Mouse (Mus musculus) liver, embryonic 13.5 days (tissue): ENCODE measurements around the gene Map3k5. TPM values are rescaled to one million over a fixed set of nuclear protein-coding genes. Genes with fewer than 3 reads are reported as not detected.

Source experiments
- ATAC-seq: fragments of 200-750 bp; cut with Nextera tagmentation; 2 replicates; pipeline ENCODE4 v1.8.0; 2017; ENCODE audit warnings: low read depth, mild to moderate bottlenecking, moderate number of reproducible peaks, moderate library complexity
- DNase-seq: peaks from one replicate; pipeline ENCODE4 v3.0.0; 2022
- H3K27ac ChIP-seq: fragments of 300-500 bp; sonication (generic); 2 replicates; pipeline ENCODE4 v1.5.1; 2015; ENCODE audit warnings: moderate library complexity, mild to moderate bottlenecking, inconsistent platforms
- H3K27me3 ChIP-seq: fragments of 300-500 bp; sonication (generic); 2 replicates; pipeline ENCODE4 v1.6.1; 2015; ENCODE audit warnings: mild to moderate bottlenecking, inconsistent platforms
- H3K36me3 ChIP-seq: fragments of 300-500 bp; sonication (generic); 2 replicates; pipeline ENCODE4 v1.6.1; 2015; ENCODE audit warnings: mild to moderate bottlenecking, inconsistent platforms
- H3K4me1 ChIP-seq: fragments of 300-500 bp; sonication (generic); replicated peaks from 2 replicates; pipeline ENCODE4 v1.6.1; 2015; ENCODE audit warnings: inconsistent platforms
- H3K4me2 ChIP-seq: fragments of 300-500 bp; sonication (generic); 2 replicates; pipeline ENCODE4 v1.6.1; 2015; ENCODE audit warnings: inconsistent platforms, mild to moderate bottlenecking, moderate library complexity
- H3K4me3 ChIP-seq: fragments of 300-500 bp; sonication (generic); replicated peaks from 2 replicates; pipeline ENCODE4 v1.5.1; 2015; ENCODE audit warnings: mild to moderate bottlenecking, inconsistent platforms
- H3K9ac ChIP-seq: fragments of 300-500 bp; sonication (generic); 2 replicates; pipeline ENCODE4 v1.6.1; 2015; ENCODE audit warnings: mild to moderate bottlenecking, inconsistent platforms
- H3K9me3 ChIP-seq: fragments of 300-500 bp; sonication (generic); replicated peaks from 2 replicates; pipeline ENCODE4 v1.6.1; 2016; ENCODE audit warnings: inconsistent platforms
- WGBS: fragments of 180-500 bp; shearing (Covaris S2); methylation state at CpG from one replicate; pipeline ENCODE4 v1.1.7; 2015; ENCODE audit not compliant: insufficient replicate concordance; 5-methylcytosine and 5-hydroxymethylcytosine counted together
- polyA plus RNA-seq: library from polyadenylated mRNA; unstranded; fragments of >200 nt; fragmentation: Nextera tagmentation; extraction: Ambion mirVana; gene quantifications from 2 replicates; pipeline ENCODE4 v1.2.1, GENCODE M21; 2015

The Map3k5 gene
- polyA plus RNA-seq, 1 experiment from 2014 or later, result 0.78 TPM

GRCm38 (mm10) chr10:20036846-20037245 is 102.6 kb downstream of the Map3k5 start:
- ATAC-seq (no peak), DNase-seq (no peak)
- no peak overlapping the region for H3K4me2 ChIP-seq
- H3K9ac ChIP-seq, result no peak overlapping the region
- 0 out of 2 replicates have a peak, but pooled peaks cover 2% of the 10 kb centered on the region for H3K4me1 ChIP-seq
- no peak overlapping the region for H3K27ac ChIP-seq
- H3K4me3 ChIP-seq, result no peak overlapping the region
- no peaks in the 10 kb centered on the region for H3K9me3 ChIP-seq
- H3K36me3 ChIP-seq, result 0 out of 2 replicates have a peak, but pooled peaks cover 4% of the 10 kb centered on the region
- H3K27me3 ChIP-seq, result no peaks in the 10 kb centered on the region
- WGBS, result 21% methylated on average over 7 of the region's 7 CpGs

DNA sequence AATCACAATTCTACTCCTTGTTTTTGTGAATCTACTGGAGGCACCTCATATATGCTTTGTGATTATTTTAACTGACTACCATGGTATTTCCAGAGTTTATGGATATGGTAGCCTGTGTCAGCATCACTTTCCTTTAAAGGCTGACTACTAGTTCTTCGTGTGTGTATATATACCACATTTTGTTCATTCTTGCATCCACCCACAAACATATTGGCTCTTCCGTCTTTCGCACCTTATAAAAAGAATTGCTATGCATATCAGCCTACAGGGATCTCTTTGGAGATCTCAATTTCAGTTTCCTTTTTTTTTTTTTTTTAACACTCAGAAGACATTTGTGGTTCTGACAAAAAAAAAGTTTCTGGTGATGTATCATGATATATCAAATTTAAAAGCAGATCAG is 105.3 kb downstream of the Map3k5 start:
- Histone ChIP-seq H3K9ac (no peak overlapping the region), H3K4me1 (0 out of 2 replicates have a peak, but pooled peaks cover 2% of the 10 kb centered on the region), H3K27me3 (no peaks in the 10 kb centered on the region), H3K9me3 (no peaks in the 10 kb centered on the region), H3K4me2 (no peak overlapping the region), H3K27ac (no peak overlapping the region), H3K4me3 (no peak overlapping the region), H3K36me3 (no peaks in the 10 kb centered on the region)
- DNase-seq (no peak), ATAC-seq (no peak)
- WGBS, result 86% methylated on average over 3 of the region's 3 CpGs

DNA sequence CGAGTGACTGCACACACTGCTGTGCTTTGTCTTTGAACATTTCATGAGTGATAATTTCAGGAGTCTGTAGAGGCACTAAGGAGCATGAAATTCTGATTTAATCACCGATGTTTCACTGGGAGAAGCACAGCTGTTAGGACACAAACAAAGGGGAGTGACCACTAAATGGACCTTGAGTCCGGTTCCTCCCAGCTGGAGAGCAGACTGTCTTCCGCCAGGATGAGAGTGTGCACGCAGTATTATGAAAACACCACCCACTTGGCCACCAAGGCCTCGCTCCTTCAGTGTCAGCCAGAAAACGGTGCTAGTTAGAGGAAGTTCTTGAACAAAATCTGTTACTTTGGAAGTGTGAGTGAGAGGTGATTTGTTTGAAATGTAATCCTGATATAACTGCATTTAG is 105.8 kb downstream of the Map3k5 start:
- 57% methylated on average over 7 of the region's 7 CpGs for WGBS
- H3K9ac ChIP-seq, result no peak overlapping the region
- H3K9me3 ChIP-seq, result no peaks in the 10 kb centered on the region
- H3K36me3 ChIP-seq, result no peaks in the 10 kb centered on the region
- no peak overlapping the region for H3K4me3 ChIP-seq
- 0 out of 2 replicates have a peak, but pooled peaks cover 2% of the 10 kb centered on the region for H3K4me1 ChIP-seq
- H3K27ac ChIP-seq, result no peak overlapping the region
- ATAC-seq (no peak), DNase-seq (no peak)
- H3K27me3 ChIP-seq, result no peaks in the 10 kb centered on the region
- no peak overlapping the region for H3K4me2 ChIP-seq

GRCm38 (mm10) chr10:20040677-20041076 is 106.4 kb downstream of the Map3k5 start:
- no peak overlapping the region for H3K9ac ChIP-seq
- H3K27me3 ChIP-seq, result no peaks in the 10 kb centered on the region
- H3K4me3 ChIP-seq, result no peak overlapping the region
- DNase-seq (no peak), ATAC-seq (no peak)
- H3K4me1 ChIP-seq, result 0 out of 2 replicates have a peak, but pooled peaks cover 2% of the 10 kb centered on the region
- no peaks in the 10 kb centered on the region for H3K9me3 ChIP-seq
- 33% methylated on average over 4 of the region's 4 CpGs for WGBS
- H3K4me2 ChIP-seq, result no peak overlapping the region
- no peak overlapping the region for H3K27ac ChIP-seq
- no peaks in the 10 kb centered on the region for H3K36me3 ChIP-seq

DNA sequence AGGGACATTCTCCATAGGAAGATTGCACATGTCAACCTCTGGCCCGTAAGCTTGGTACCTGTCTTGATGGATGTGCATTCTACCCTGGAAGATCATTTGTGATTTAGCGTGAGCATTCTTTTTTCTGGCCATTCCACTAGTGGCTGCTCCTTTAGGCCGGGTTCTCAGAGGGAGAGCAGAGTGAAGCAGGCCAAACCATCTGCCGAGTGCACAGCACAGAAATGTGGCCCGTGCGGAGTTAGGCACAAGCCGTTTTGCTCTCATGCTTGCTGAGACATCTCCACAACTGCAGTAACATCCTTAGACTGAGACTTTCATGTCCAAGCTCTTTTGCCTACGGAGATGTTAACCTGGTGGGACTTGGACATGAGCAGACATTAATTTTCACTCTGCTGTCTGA is 107.8 kb downstream of the Map3k5 start:
- DNase-seq, result no peak
- no peak overlapping the region for H3K27ac ChIP-seq
- no peaks in the 10 kb centered on the region for H3K9me3 ChIP-seq
- no peak overlapping the region for H3K4me3 ChIP-seq
- H3K4me2 ChIP-seq, result no peak overlapping the region
- H3K4me1 ChIP-seq, result 0 out of 2 replicates have a peak, but pooled peaks cover 2% of the 10 kb centered on the region
- H3K27me3 ChIP-seq, result no peaks in the 10 kb centered on the region
- WGBS, result 82% methylated on average over 8 of the region's 8 CpGs
- H3K9ac ChIP-seq, result no peak overlapping the region
- no peak for ATAC-seq
- H3K36me3 ChIP-seq, result no peaks in the 10 kb centered on the region

DNA sequence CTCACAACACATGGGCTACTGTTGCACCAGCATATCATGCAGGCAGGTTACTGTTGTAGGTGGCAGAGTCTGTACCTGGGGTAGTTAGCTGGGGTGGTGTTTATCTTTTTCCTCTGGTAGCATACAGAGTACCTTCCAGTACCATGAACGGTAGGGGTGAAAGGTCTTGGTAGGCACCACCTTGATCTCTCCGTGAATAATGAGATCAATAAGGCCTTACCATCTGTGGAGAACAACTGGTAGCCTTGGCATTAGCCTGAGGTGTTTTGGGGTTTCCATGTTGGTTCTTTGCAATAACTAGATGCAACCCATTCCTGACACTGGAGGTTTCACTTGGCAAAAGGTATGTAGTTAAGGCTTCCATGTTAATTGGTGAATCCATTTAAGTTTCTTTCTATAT is 109.8 kb downstream of the Map3k5 start:
- DNase-seq (no peak), ATAC-seq (no peak)
- WGBS, result 55% methylated on average over 2 of the region's 2 CpGs

DNA sequence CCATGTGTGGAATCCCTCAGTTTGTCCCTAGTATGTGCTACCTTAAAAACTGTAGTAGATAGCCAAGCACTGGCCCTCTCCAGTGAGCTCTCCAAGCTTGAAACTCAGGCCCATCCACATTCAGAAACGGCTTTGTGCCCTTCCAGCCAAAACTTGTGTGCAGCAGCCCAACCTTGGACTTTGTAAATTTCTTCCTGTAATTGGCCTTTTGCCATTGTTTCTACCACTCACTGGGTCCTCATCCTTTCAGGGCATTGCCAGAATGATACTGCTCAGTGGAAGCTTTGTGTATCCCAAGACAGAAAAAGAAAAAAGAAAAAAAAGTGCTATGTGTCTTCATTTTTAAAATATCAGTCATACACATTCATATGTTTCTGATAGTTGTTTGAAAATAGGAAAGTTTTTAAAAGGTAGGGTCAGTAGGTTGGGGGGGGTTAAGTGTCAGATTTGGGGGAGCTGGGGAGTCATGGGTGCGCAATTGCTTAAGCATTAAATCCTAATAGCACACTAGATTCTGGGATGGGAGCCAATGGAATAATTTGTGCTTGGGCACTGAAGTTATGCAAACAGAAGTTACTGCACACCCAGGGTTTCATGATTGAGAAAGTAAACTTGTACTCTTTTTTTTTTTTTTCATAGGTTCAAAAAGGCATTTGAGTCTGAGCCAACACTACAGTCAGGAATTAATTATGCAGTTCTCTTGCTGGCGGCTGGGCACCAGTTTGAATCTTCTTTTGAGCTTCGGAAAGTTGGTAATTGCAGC is 111.6 kb downstream of the Map3k5 start:
- H3K27ac ChIP-seq, result peak overlapping the region; percentile 5; the same call in 1 of the 2 replicates
- ATAC-seq, result no peak
- no peaks in the 10 kb centered on the region for H3K9me3 ChIP-seq
- no peak overlapping the region for H3K9ac ChIP-seq
- 55% methylated on average over 4 of the region's 4 CpGs for WGBS
- H3K4me1 ChIP-seq, result no peaks in the 10 kb centered on the region
- no peaks in the 10 kb centered on the region for H3K27me3 ChIP-seq
- no peaks in the 10 kb centered on the region for H3K36me3 ChIP-seq
- no peak overlapping the region for H3K4me3 ChIP-seq
- H3K4me2 ChIP-seq, result no peak overlapping the region
- no peak for DNase-seq

More for the DNA sequence above, 109.8 kb downstream of the Map3k5 start:
- H3K4me2 ChIP-seq, result no peak overlapping the region
- H3K4me1 ChIP-seq, result no peaks in the 10 kb centered on the region
- H3K27me3 ChIP-seq, result no peaks in the 10 kb centered on the region
- H3K9me3 ChIP-seq, result no peaks in the 10 kb centered on the region
- H3K9ac ChIP-seq, result no peak overlapping the region
- no peak overlapping the region for H3K27ac ChIP-seq
- no peaks in the 10 kb centered on the region for H3K36me3 ChIP-seq
- H3K4me3 ChIP-seq, result no peak overlapping the region

GRCm38 (mm10) chr10:20056859-20057644 is 122.8 kb downstream of the Map3k5 start:
- Histone ChIP-seq H3K4me1 (no peaks in the 10 kb centered on the region), H3K4me3 (no peak overlapping the region), H3K4me2 (no peak overlapping the region), H3K36me3 (no peaks in the 10 kb centered on the region), H3K9me3 (no peaks in the 10 kb centered on the region), H3K9ac (no peak overlapping the region), H3K27ac (no peak overlapping the region), H3K27me3 (no peaks in the 10 kb centered on the region)
- WGBS, result 76% methylated on average over 14 of the region's 14 CpGs
- DNase-seq, result no peak
- ATAC-seq, result no peak

- DNase-seq (no peak), ATAC-seq (no peak)
- Histone ChIP-seq H3K36me3 (no peaks in the 10 kb centered on the region), H3K4me3 (no peak overlapping the region), H3K27ac (no peak overlapping the region), H3K9ac (no peak overlapping the region), H3K9me3 (no peaks in the 10 kb centered on the region), H3K4me1 (no peaks in the 10 kb centered on the region), H3K4me2 (no peak overlapping the region), H3K27me3 (no peaks in the 10 kb centered on the region)
- WGBS, result 72% methylated on average over 10 of the region's 10 CpGs
These were observed 123.8 kb downstream of the Map3k5 start for GRCm38 (mm10) chr10:20058031-20058430.

DNA sequence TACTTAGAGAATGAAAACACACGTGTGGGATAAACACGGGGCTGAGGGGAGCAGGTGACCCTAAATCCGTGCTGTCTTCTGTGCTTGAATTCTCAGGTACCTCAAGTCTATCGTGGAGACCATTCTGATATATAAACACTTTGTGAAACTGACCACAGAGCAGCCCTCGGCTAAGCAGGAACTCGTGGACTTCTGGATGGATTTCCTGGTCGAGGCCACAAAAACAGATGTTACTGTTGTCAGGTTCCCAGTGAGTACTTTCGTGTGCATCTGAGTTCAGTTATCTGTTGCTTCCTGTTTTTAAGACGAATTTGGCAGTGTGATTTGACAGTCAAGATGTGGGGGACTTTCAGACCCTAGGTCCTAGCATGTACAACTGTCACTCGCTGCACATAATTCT is 124.6 kb downstream of the Map3k5 start:
- 24% methylated on average over 10 of the region's 10 CpGs for WGBS
- H3K9me3 ChIP-seq, result no peaks in the 10 kb centered on the region
- no peak overlapping the region for H3K27ac ChIP-seq
- DNase-seq, result no peak
- H3K4me1 ChIP-seq, result no peaks in the 10 kb centered on the region
- H3K9ac ChIP-seq, result no peak overlapping the region
- no peaks in the 10 kb centered on the region for H3K36me3 ChIP-seq
- no peak overlapping the region for H3K4me3 ChIP-seq
- H3K4me2 ChIP-seq, result no peak overlapping the region
- H3K27me3 ChIP-seq, result no peaks in the 10 kb centered on the region
- no peak for ATAC-seq

- Histone ChIP-seq H3K9ac (no peak overlapping the region), H3K4me3 (no peak overlapping the region), H3K36me3 (no peaks in the 10 kb centered on the region), H3K4me1 (no peaks in the 10 kb centered on the region), H3K27me3 (no peaks in the 10 kb centered on the region), H3K27ac (no peak overlapping the region), H3K9me3 (no peaks in the 10 kb centered on the region), H3K4me2 (no peak overlapping the region)
- DNase-seq, result no peak
- ATAC-seq, result no peak
- 61% methylated on average over 15 of the region's 15 CpGs for WGBS
These were observed 126.2 kb downstream of the Map3k5 start for GRCm38 (mm10) chr10:20060320-20060970.
